Comparison of ENCODE assay signal across 18 mouse cellular contexts in genomic region chr3:142740896-142741295, GRCm38 (mm10). TPM values are rescaled to one million over a fixed set of nuclear protein-coding genes. Genes with fewer than 3 reads are reported as not detected.
DNase-seq lines count a peak whose midpoint lies in the region; ATAC-seq lines count a peak whose summit lies in the region.
"Had no signal": no experiment of that assay in that cellular context is flagged by ENCODE, and none has a peak within 500 bp of the region (broad histone marks: within the 10 kb centered on the region; RNA-seq: fewer than 3 reads in every experiment).

No protein-coding gene starts in this region.

- no peak for ATAC-seq in limb, embryonic 15.5 days (ENCODE audit: insufficient number of reproducible peaks, low FRiP score, low TSS enrichment, low read depth)
- no peak for ATAC-seq in megakaryocyte, adult 5-6 weeks (ENCODE audit: poor library complexity, severe bottlenecking)
- ATAC-seq: forebrain, embryonic 16.5 days; liver, embryonic 12.5 days; midbrain, embryonic 13.5 days had no signal

- no peaks in the 10 kb centered on the region for H3K9me3 ChIP-seq in limb, embryonic 15.5 days
- H3K9me3 ChIP-seq in limb, embryonic 10.5 days (replicated peaks) = no peaks in the 10 kb centered on the region
- H3K9me3 ChIP-seq: hindbrain, embryonic 10.5 days; liver, embryonic 12.5 days; midbrain, embryonic 13.5 days; neural tube, embryonic 12.5 days had no signal

- no peak overlapping the region for H3K4me3 ChIP-seq in limb, embryonic 15.5 days
- no peak overlapping the region for H3K4me3 ChIP-seq in limb, embryonic 10.5 days
- H3K4me3 ChIP-seq: hindbrain, embryonic 10.5 days; liver, embryonic 12.5 days; midbrain, embryonic 13.5 days; neural tube, embryonic 12.5 days had no signal

- WGBS in limb, embryonic 15.5 days = 45% methylated on average over 7 of the region's 7 CpGs
- WGBS in limb, embryonic 10.5 days = 86% methylated on average over 7 of the region's 7 CpGs

- H3K27me3 ChIP-seq in limb, embryonic 15.5 days = no peaks in the 10 kb centered on the region
- no peaks in the 10 kb centered on the region for H3K27me3 ChIP-seq in limb, embryonic 10.5 days (ENCODE audit: low read depth, poor library complexity, severe bottlenecking)
- H3K27me3 ChIP-seq: liver, embryonic 12.5 days; midbrain, embryonic 13.5 days; neural tube, embryonic 12.5 days had no signal

- intact Hi-C loops in left cerebral cortex, postnatal 14 days (cut with DNase I) = no loop called here

- 0 out of 2 replicates have a peak, but pooled peaks cover 4% of the 10 kb centered on the region for H3K4me1 ChIP-seq in limb, embryonic 15.5 days
- H3K4me1 ChIP-seq in limb, embryonic 10.5 days = no peaks in the 10 kb centered on the region
- H3K4me1 ChIP-seq: hindbrain, embryonic 10.5 days; liver, embryonic 12.5 days; midbrain, embryonic 13.5 days; neural tube, embryonic 12.5 days had no signal

- no peak overlapping the region for H3K4me2 ChIP-seq in limb, embryonic 15.5 days
- H3K4me2 ChIP-seq: liver, embryonic 12.5 days; midbrain, embryonic 13.5 days; neural tube, embryonic 12.5 days had no signal

- H3K9ac ChIP-seq in limb, embryonic 15.5 days = no peak overlapping the region
- H3K9ac ChIP-seq: liver, embryonic 12.5 days; midbrain, embryonic 13.5 days; neural tube, embryonic 12.5 days had no signal

- no peaks in the 10 kb centered on the region for H3K36me3 ChIP-seq in limb, embryonic 15.5 days
- no peaks in the 10 kb centered on the region; the same call in 1 of the 2 replicates for H3K36me3 ChIP-seq in limb, embryonic 10.5 days
- H3K36me3 ChIP-seq: hindbrain, embryonic 10.5 days; midbrain, embryonic 13.5 days; neural tube, embryonic 12.5 days had no signal

- DNase-seq in limb, embryonic 10.5 days (ENCODE audit: low spot score) = no peak
- DNase-seq in frontal cortex, adult 2 months (ENCODE audit: extremely low spot score in 1 of 2, low spot score in 1 of 2) = peak; percentile 37 to 73
- peak; percentile 39 to 71 for DNase-seq in left cerebral cortex, postnatal 14 days (ENCODE audit: low spot score in 2 of 2)
- DNase-seq in telencephalon, adult 2 months (ENCODE audit: low read depth, low spot score) = peak; percentile 88
- no peak for DNase-seq in retina, postnatal 1 day
- DNase-seq: cerebellum, adult 8-10 months; gastrocnemius, postnatal 10 days; kidney, adult 2 months; kidney, postnatal 25 days; thymus, postnatal 25 days had no signal

- H3K27ac ChIP-seq in limb, embryonic 15.5 days = peak overlapping the region; percentile 38; the same call in 1 of the 2 replicates
- no peak overlapping the region for H3K27ac ChIP-seq in limb, embryonic 10.5 days
- H3K27ac ChIP-seq: hindbrain, embryonic 10.5 days; liver, embryonic 12.5 days; macrophage; midbrain, embryonic 13.5 days; neural tube, embryonic 12.5 days had no signal

RNA-seq across cellular contexts. Expression of gene Gtf2b, which starts 23.9 kb away (rescaled TPM):
- 74.5 TPM in 2 replicates for polyA plus RNA-seq in limb, embryonic 15.5 days (2015; fragmentation: Nextera tagmentation; extraction: Ambion mirVana)
- polyA plus RNA-seq in limb, embryonic 10.5 days (2016; fragmentation: Nextera tagmentation; extraction: Ambion mirVana) = 88.7 and 95.4 TPM in 2 replicates
- 35.8 and 44.1 TPM in 2 replicates for polyA plus RNA-seq in frontal cortex, adult 2 months (2012; rRNA removed)
- total RNA-seq in left cerebral cortex, postnatal 14 days (2021) = 10 to 100 TPM; 38.0 to 42.0 TPM
- 85.6 and 86.5 TPM in 2 replicates for total RNA-seq in megakaryocyte, adult 5-6 weeks (2015)
- 126 and 133 TPM in 2 replicates for total RNA-seq in megakaryocyte, adult 5-6 weeks (2017)

RNA-seq across cellular contexts. Expression of gene Kyat3, which starts 40.0 kb away (rescaled TPM):
- polyA plus RNA-seq in limb, embryonic 15.5 days (2015; fragmentation: Nextera tagmentation; extraction: Ambion mirVana) = 13.9 and 14.8 TPM in 2 replicates
- polyA plus RNA-seq in limb, embryonic 10.5 days (2016; fragmentation: Nextera tagmentation; extraction: Ambion mirVana) = 11.2 and 13.1 TPM in 2 replicates
- polyA plus RNA-seq in frontal cortex, adult 2 months (2012; rRNA removed) = 5.4 and 6.0 TPM in 2 replicates
- total RNA-seq in left cerebral cortex, postnatal 14 days (2021) = 1 to 10 TPM; 4.7 to 5.2 TPM
- 6.8 and 9.2 TPM in 2 replicates for total RNA-seq in megakaryocyte, adult 5-6 weeks (2015)
- total RNA-seq in megakaryocyte, adult 5-6 weeks (2017) = 8.3 and 10.2 TPM in 2 replicates

Comparison
In these comparisons a context has a peak if more than half of its experiments do, and no peak if none do; other contexts are left out.
1. DNase-seq: peak in frontal cortex, adult 2 months (2 of 2), left cerebral cortex, postnatal 14 days (2 of 2) and telencephalon, adult 2 months (single experiment); none in limb, embryonic 10.5 days (single experiment) and retina, postnatal 1 day (single experiment).